Mouse (Mus musculus): ENCODE measurements around the gene Vpreb1.

DNA sequence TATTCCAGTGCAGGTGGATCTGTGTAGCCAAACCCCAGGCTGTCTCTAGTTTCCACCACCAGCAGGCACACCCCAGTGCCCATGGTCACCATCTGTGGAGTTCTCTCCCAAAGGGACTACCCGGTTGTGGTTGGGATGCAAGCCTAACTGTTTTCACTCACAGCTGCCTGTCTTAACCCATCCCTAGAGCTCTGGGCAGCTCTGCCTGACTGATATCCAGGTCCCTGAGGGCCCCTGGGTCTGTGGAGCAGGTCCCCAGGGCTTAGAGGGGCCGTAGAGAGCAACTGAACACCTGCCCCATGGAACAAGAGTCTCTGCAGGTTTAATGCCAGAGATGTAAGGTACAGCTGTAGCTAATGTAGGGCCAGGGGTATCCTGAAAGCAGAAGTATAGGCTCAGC lies 6.7 kb downstream of the Vpreb1 start, which contains the start of gene Igll1:
- TF ChIP-seq CTCF (IDR thresholded peaks at IDR 0.05; ENCODE audit: control insufficient read depth, insufficient read depth, insufficient replicate concordance, low read depth, low read length) = no peak
- TF ChIP-seq POLR2A (IDR thresholded peaks at IDR 0.05; ENCODE audit: control insufficient read depth, low read depth, low read length) = no peak
